ENCODE assay signal across 8 mouse cellular contexts in genomic region chr11:98026570-98027296, GRCm38 (mm10). TPM values are rescaled to one million over a fixed set of nuclear protein-coding genes. Genes with fewer than 3 reads are reported as not detected.
DNase-seq lines count a peak whose midpoint lies in the region; ATAC-seq and TF ChIP-seq lines count a peak whose summit lies in the region.

Gene Rpl19, plus strand, starts transcription at chr11:98026710.

- H3K27ac ChIP-seq in forebrain, embryonic 15.5 days (replicated peaks), result peak within 1 kb of the TSS; percentile 87

- H3K4me2 ChIP-seq in forebrain, embryonic 15.5 days (replicated peaks), result peak within 1 kb of the TSS; percentile 82

- no peaks in the 10 kb centered on the region for H3K9me3 ChIP-seq in forebrain, embryonic 15.5 days

- under 1% methylated on average over 69 of the region's 69 CpGs for WGBS in forebrain, embryonic 15.5 days
- under 1% methylated on average over 68 of the region's 69 CpGs for WGBS in lung, adult 2 months

- intact Hi-C loops in heart, postnatal 25 days (cut with DNase I), result loop anchor here (5.0 kb wide), 1 partner anchor 121 kb away; no protein-coding TSS in a partner anchor

- peak; percentile 94 for DNase-seq in ES-CJ7 (ENCODE audit: low read depth, low spot score)
- DNase-seq in cerebellum, adult 11 months, result peak; percentile 93
- peak; percentile 85 for DNase-seq in heart, postnatal 25 days (ENCODE audit: low spot score)
- peak; percentile 90 to 95 for DNase-seq in layer of hippocampus, adult 18-20 months (ENCODE audit: low spot score in 2 of 2)
- peak; percentile 93 for DNase-seq in lung, adult 2 months
- peak; percentile 75 to 83 for DNase-seq in thymus, adult 18-20 months

- no peak for TF ChIP-seq CTCF in lung, adult 2 months (IDR thresholded peaks at IDR 0.05; ENCODE audit: insufficient read depth, low read length)

- peak; percentile 74 for ATAC-seq in forebrain, embryonic 15.5 days (replicated peaks)
- ATAC-seq in neutrophil, adult 5-6 weeks (ENCODE audit: extremely low read depth, insufficient number of reproducible peaks, low FRiP score, poor library complexity, severe bottlenecking), result peak; percentile 78

- peak; percentile 98 for TF ChIP-seq POLR2A in lung, adult 2 months (IDR thresholded peaks at IDR 0.05; ENCODE audit: borderline replicate concordance, extremely low read depth, low read depth, low read length)

- H3K36me3 ChIP-seq in forebrain, embryonic 15.5 days, result peaks cover 31% of the 10 kb centered on the region

- H3K4me1 ChIP-seq in forebrain, embryonic 15.5 days, result peaks cover 30% of the 10 kb centered on the region
- H3K4me1 ChIP-seq in lung, adult 2 months (ENCODE audit: control insufficient read depth, insufficient read depth, low read length), result peaks cover 4% of the 10 kb centered on the region

- peak within 1 kb of the TSS; percentile 96 for H3K9ac ChIP-seq in forebrain, embryonic 15.5 days (replicated peaks)

- peak within 1 kb of the TSS; percentile 82 for H3K4me3 ChIP-seq in forebrain, embryonic 15.5 days
- peak within 1 kb of the TSS; percentile 80 for H3K4me3 ChIP-seq in lung, adult 2 months (replicated peaks; ENCODE audit: extremely low read depth, low read depth, low read length)

- H3K27me3 ChIP-seq in forebrain, embryonic 15.5 days, result no peaks in the 10 kb centered on the region

RNA-seq across cellular contexts. Expression of gene Rpl19, which starts in this region (rescaled TPM):
- polyA plus RNA-seq in forebrain, embryonic 15.5 days (2015; fragmentation: Nextera tagmentation; extraction: Ambion mirVana), result 667 and 700 TPM in 2 replicates
- 100 to 1,000 TPM; 539 to 575 TPM for total RNA-seq in heart, postnatal 25 days (2021)
- total RNA-seq in layer of hippocampus, adult 18-20 months (2021), result 100 to 1,000 TPM; 601 to 664 TPM
- 426 and 513 TPM in 2 replicates for polyA plus RNA-seq in lung, adult 2 months (2012; rRNA removed)
- total RNA-seq in neutrophil, adult 5-6 weeks (2017), result 1,086 and 1,116 TPM in 2 replicates

Comparison
In these comparisons a context has a peak if more than half of its experiments do, and no peak if none do; other contexts are left out.
1. Peak in every context shown above with its lines: DNase-seq, ATAC-seq, H3K4me3 ChIP-seq and H3K27ac ChIP-seq.